Mouse (Mus musculus) neural tube, embryonic 11.5 days (tissue): ENCODE measurements around the gene Rsrc1. TPM values are rescaled to one million over a fixed set of nuclear protein-coding genes. Genes with fewer than 3 reads are reported as not detected.
"Not testable (repeated sequence)": the region's sequence is repeated elsewhere in the genome, so short reads cannot be mapped to it uniquely, and the experiment has no call there.

Experiments
- ATAC-seq: fragments of 200-750 bp; cut with Nextera tagmentation; 2 replicates; pipeline ENCODE4 v1.8.0; 2017; ENCODE audit warnings: moderate number of reproducible peaks, mild to moderate bottlenecking, moderate TSS enrichment, moderate library complexity; ENCODE audit not compliant: insufficient read depth, low FRiP score, low TSS enrichment
- DNase-seq: peaks from one replicate; pipeline ENCODE4 v3.0.0-alpha.2; 2015; ENCODE audit warnings: low spot score
- H3K27ac ChIP-seq: fragments of 300-500 bp; sonication (generic); 2 replicates; pipeline ENCODE4 v1.5.1; 2014; ENCODE audit warnings: low read depth, mild to moderate bottlenecking, low read length
- H3K27me3 ChIP-seq: fragments of 300-500 bp; sonication (generic); 2 replicates; pipeline ENCODE4 v1.6.1; 2014; ENCODE audit warnings: mild to moderate bottlenecking, low read length, mixed read lengths; ENCODE audit not compliant: control insufficient read depth, insufficient read depth
- H3K36me3 ChIP-seq: fragments of 300-500 bp; sonication (generic); 2 replicates; pipeline ENCODE4 v1.6.1; 2014; ENCODE audit warnings: mild to moderate bottlenecking, low read length, moderate library complexity, mixed read lengths; ENCODE audit not compliant: control insufficient read depth, insufficient read depth
- H3K4me1 ChIP-seq: fragments of 300-500 bp; sonication (generic); 2 replicates; pipeline ENCODE4 v1.6.1; 2014; ENCODE audit warnings: low read length, mixed read lengths; ENCODE audit not compliant: control insufficient read depth, insufficient read depth
- H3K4me2 ChIP-seq: fragments of 300-500 bp; sonication (generic); 2 replicates; pipeline ENCODE4 v1.6.1; 2014; ENCODE audit warnings: low read depth, mild to moderate bottlenecking, moderate library complexity
- H3K4me3 ChIP-seq: fragments of 300-500 bp; sonication (generic); 2 replicates; pipeline ENCODE4 v1.5.1; 2014; ENCODE audit warnings: low read depth, low read length
- H3K9ac ChIP-seq: fragments of 300-500 bp; sonication (generic); 2 replicates; pipeline ENCODE4 v1.6.1; 2014; ENCODE audit warnings: mild to moderate bottlenecking, low read length
- H3K9me3 ChIP-seq: fragments of 300-500 bp; sonication (generic); 2 replicates; pipeline ENCODE4 v1.6.1; 2016; ENCODE audit warnings: low read length; ENCODE audit not compliant: control insufficient read depth
- WGBS: fragments of 180-500 bp; shearing (Covaris S2); extraction: QIAGEN DNeasy Blood & Tissue Kit; methylation state at CpG from one replicate; pipeline ENCODE4 v1.1.7; 2014; 5-methylcytosine and 5-hydroxymethylcytosine counted together
- polyA plus RNA-seq: library from polyadenylated mRNA; unstranded; fragments of >200 nt; fragmentation: Nextera tagmentation; extraction: Ambion mirVana; gene quantifications from 2 replicates; pipeline ENCODE4 v1.2.1, GENCODE M21; 2014

Rsrc1 gene
- polyA plus RNA-seq, 1 experiment from 2014 or later: 43.2 TPM

DNA sequence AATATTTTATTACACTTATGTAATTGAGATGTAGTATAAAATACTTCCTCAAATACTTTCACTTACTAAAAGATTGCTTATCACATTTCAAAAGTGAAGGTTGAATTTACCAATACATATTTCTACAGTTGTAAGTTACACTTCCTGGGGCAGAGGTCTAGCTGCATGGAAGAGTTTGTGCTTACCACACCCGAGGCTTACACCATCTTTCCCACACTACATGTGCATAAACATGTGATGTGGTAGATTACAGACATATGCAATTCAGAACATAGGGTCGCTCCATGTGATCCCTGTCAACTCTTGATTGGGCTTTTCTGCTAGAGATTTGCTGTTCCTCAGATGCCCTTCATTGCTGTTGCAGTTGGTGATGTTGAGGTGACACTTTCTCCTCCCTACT is 163.8 kb downstream of the Rsrc1 start:
- H3K9me3 ChIP-seq: no peaks in the 10 kb centered on the region
- 92% methylated on average over 2 of the region's 2 CpGs for WGBS
- H3K4me1 ChIP-seq: no peaks in the 10 kb centered on the region
- H3K27ac ChIP-seq: no peak overlapping the region
- ATAC-seq (no peak), DNase-seq (no peak)
- H3K27me3 ChIP-seq: no peaks in the 10 kb centered on the region
- no peak overlapping the region for H3K4me3 ChIP-seq
- no peaks in the 10 kb centered on the region for H3K36me3 ChIP-seq
- no peak overlapping the region for H3K9ac ChIP-seq
- H3K4me2 ChIP-seq: no peak overlapping the region

DNA sequence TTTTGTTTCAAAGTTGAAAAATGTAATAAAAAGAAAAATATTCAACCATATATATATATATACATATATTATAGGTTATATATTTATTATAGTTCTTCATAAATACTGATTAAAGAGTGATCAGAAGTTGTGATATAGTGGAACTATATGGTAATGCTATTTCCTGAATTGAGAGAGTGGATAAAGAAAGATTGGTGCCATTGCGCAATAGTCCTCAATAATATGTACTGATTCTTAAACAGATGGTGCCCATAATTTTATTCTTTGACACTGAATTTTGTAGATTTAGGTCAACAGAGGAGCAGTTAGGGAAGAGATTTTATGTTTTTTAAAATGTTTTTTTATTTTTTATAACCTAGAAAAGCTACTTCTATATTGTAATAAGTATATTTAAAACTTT is 165.1 kb downstream of the Rsrc1 start:
- no peak overlapping the region for H3K4me2 ChIP-seq
- no peaks in the 10 kb centered on the region for H3K4me1 ChIP-seq
- H3K36me3 ChIP-seq: no peaks in the 10 kb centered on the region
- ATAC-seq (no peak), DNase-seq (no peak)
- 97% methylated on average over 1 of the region's 1 CpGs for WGBS
- H3K9me3 ChIP-seq: no peaks in the 10 kb centered on the region
- no peak overlapping the region for H3K27ac ChIP-seq
- no peaks in the 10 kb centered on the region for H3K27me3 ChIP-seq
- no peak overlapping the region for H3K9ac ChIP-seq
- no peak overlapping the region for H3K4me3 ChIP-seq

DNA sequence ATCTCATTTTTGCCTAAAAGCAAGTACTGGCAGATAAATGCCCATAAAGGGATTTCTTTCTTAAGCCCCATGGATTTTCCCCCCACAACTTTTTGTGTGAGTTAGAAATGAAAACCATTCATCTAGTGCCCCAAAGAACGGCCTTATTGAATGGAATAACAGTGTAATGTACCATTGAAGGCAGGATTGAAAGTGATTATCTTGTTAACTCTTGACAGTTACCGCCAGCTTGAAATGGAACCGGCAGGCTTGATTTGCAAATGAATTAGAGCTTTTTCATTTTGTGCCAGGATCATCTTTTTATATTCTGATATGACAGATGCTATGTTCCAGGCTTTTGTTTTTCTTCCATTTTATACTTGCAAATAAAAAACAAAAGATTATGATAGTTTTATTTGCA is 166.1 kb downstream of the Rsrc1 start:
- H3K4me2 ChIP-seq: no peak overlapping the region
- no peaks in the 10 kb centered on the region for H3K9me3 ChIP-seq
- 68% methylated on average over 3 of the region's 3 CpGs for WGBS
- no peaks in the 10 kb centered on the region for H3K4me1 ChIP-seq
- DNase-seq (no peak), ATAC-seq (no peak)
- H3K36me3 ChIP-seq: no peaks in the 10 kb centered on the region
- H3K27ac ChIP-seq: no peak overlapping the region
- no peak overlapping the region for H3K9ac ChIP-seq
- no peaks in the 10 kb centered on the region for H3K27me3 ChIP-seq
- no peak overlapping the region for H3K4me3 ChIP-seq

DNA sequence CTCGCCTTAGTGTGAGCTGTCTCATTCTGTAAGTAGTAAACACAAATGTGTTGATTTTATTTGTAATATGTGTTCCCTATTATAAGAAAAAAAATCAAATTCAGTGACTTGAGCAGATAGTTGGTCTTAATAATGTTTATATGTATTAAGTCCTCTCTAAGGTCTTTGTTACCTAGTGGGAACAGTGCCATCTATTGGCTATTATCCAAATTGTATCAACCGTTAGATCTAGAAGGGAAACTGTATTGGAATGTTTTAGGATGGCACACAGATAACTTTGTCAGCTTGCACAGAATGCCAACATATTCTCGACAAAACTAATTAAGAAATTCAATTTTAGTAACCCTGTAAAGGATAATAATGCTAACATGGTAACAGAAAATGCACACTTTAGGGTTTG is 216.0 kb downstream of the Rsrc1 start:
- H3K9ac ChIP-seq: no peak overlapping the region
- H3K4me1 ChIP-seq: no peaks in the 10 kb centered on the region
- H3K4me2 ChIP-seq: no peak overlapping the region
- ATAC-seq: no peak
- H3K9me3 ChIP-seq: no peaks in the 10 kb centered on the region
- no peak overlapping the region for H3K27ac ChIP-seq
- no peak overlapping the region for H3K4me3 ChIP-seq
- WGBS: 47% methylated on average over 3 of the region's 3 CpGs
- DNase-seq: no peak
- no peaks in the 10 kb centered on the region for H3K27me3 ChIP-seq
- H3K36me3 ChIP-seq: no peaks in the 10 kb centered on the region

DNA sequence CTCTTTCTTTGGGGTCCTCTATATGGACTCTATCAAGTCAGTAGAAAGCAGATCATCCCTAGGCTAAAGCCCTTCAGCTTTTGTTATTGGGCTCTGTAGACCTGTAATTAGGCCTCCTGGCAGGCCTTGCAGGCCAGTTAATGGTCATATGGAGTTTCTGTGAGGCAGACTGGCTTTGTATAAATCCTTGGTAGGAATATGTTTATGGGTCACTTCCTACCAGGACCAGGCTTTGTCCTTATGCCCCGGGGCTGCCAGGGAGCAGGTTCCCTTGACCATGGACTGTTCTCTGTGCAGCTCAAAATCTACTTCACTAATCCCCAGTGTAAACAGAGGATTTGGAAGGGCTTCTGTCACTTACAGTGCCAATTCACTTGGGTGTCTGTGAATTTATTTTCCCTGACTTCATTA is 231.9 kb downstream of the Rsrc1 start:
- ATAC-seq: no peak
- DNase-seq: no peak
- no peak overlapping the region for H3K4me2 ChIP-seq
- no peak overlapping the region for H3K4me3 ChIP-seq
- no peak overlapping the region for H3K27ac ChIP-seq
- no peaks in the 10 kb centered on the region for H3K9me3 ChIP-seq
- WGBS: 67% methylated on average over 1 of the region's 1 CpGs
- no peaks in the 10 kb centered on the region for H3K36me3 ChIP-seq
- no peak overlapping the region for H3K9ac ChIP-seq
- no peaks in the 10 kb centered on the region for H3K27me3 ChIP-seq
- H3K4me1 ChIP-seq: no peaks in the 10 kb centered on the region

DNA sequence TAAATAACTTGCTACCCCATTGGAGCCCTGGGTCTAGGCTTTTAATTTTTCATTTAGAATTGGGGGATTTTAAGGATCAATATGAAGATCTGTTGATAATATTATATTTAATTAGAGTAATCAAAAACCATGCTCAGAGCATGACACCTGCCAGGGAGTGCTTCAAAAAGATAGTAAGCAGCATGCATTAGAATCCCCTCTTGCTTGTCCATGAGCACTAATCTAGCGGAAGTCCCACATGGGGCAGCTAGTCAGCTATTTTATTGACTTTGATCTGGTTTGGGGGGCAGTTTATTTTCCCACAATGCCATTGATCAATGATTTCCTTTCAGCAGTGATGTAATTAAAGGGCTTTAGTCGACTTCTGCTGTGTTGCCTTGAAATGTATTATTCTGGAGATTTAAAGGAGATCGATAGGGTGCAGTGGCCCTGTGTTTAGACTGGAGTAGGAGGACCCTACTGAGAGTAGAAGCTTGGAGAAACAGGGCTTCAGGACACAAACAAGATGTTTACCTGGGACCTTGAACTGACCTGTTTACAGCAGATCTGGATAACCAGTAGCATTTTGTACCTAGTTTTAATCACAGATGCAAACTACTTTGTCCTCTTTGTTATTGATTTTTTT is 251.5 kb downstream of the Rsrc1 start:
- H3K36me3 ChIP-seq: no peaks in the 10 kb centered on the region
- H3K27me3 ChIP-seq: no peaks in the 10 kb centered on the region
- no peaks in the 10 kb centered on the region for H3K4me1 ChIP-seq
- 62% methylated on average over 3 of the region's 3 CpGs for WGBS
- ATAC-seq: no peak
- no peak overlapping the region for H3K27ac ChIP-seq
- no peaks in the 10 kb centered on the region for H3K9me3 ChIP-seq
- no peak overlapping the region for H3K4me2 ChIP-seq
- no peak overlapping the region for H3K9ac ChIP-seq
- no peak for DNase-seq
- H3K4me3 ChIP-seq: no peak overlapping the region

DNA sequence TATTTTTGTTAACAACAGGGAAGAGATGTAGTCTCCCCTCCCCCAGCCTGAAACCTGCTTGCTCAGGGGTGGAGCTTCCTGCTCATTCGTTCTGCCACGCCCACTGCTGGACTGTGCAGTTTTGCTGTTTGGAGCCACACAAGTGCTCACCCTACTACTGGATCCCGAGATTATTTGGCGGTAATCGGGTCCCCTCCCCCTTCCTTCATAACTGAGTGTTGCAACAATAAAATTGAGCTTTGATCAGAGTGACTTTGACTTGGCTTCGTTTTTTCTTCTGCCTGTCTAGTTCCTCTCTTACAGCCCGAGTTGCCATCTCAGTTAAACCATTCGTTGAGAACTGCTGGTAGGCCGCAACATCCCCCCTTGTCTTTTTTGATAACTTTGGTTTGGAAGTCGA is 261.3 kb downstream of the Rsrc1 start:
- WGBS: 91% methylated on average over 10 of the region's 10 CpGs
- H3K27ac ChIP-seq, H3K4me3 ChIP-seq, H3K9me3 ChIP-seq, H3K4me1 ChIP-seq, H3K9ac ChIP-seq, DNase-seq, H3K27me3 ChIP-seq, H3K36me3 ChIP-seq, ATAC-seq, H3K4me2 ChIP-seq: not testable (repeated sequence)

DNA sequence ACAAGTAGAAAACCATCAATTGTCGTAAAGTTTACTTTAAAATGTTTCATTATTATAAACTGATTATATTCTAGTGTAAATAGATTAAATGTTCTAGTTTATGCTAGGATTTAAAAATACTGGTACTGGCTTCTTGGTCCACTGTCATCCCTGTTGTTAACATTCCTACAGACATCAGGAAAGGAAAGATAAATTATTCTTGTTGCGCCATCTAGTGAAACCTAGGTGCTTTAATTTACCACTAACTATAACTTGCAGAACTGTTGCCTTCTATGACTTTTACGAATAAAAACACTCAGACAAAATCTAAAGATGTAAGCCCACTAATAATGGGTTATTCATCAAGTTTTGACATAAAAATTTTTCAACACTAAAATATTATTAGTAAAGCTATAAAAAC is 286.3 kb downstream of the Rsrc1 start:
- H3K4me1 ChIP-seq: no peaks in the 10 kb centered on the region
- no peak overlapping the region for H3K9ac ChIP-seq
- no peak for ATAC-seq
- DNase-seq: no peak
- WGBS: 72% methylated on average over 3 of the region's 3 CpGs
- no peaks in the 10 kb centered on the region for H3K9me3 ChIP-seq
- no peak overlapping the region for H3K27ac ChIP-seq
- no peak overlapping the region for H3K4me2 ChIP-seq
- no peaks in the 10 kb centered on the region for H3K27me3 ChIP-seq
- H3K36me3 ChIP-seq: no peaks in the 10 kb centered on the region
- no peak overlapping the region for H3K4me3 ChIP-seq

DNA sequence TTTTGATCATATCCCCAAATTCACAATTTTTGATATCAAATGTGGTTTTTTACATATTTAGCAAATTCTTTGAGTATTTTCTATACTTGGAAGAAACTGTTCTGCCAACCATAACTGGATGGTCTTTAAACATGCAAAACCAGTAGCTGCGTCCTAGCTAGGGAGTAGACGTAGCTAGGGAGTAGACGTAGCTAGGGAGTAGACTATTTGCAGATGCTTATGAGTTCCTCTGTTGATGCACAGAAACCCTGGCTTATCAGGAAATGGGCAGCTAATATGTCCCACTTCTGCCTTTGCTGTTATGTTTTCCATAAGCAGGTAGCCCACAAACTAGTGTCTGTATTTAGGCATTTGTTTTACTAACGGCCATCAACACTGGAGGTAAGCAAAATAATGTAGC is 298.6 kb downstream of the Rsrc1 start:
- H3K27me3 ChIP-seq: no peaks in the 10 kb centered on the region
- H3K4me1 ChIP-seq: no peaks in the 10 kb centered on the region
- no peak overlapping the region for H3K27ac ChIP-seq
- H3K36me3 ChIP-seq: no peaks in the 10 kb centered on the region
- no peak overlapping the region for H3K4me2 ChIP-seq
- no peak overlapping the region for H3K4me3 ChIP-seq
- no peak for DNase-seq
- H3K9me3 ChIP-seq: no peaks in the 10 kb centered on the region
- 92% methylated on average over 4 of the region's 4 CpGs for WGBS
- no peak for ATAC-seq
- H3K9ac ChIP-seq: no peak overlapping the region
